Mouse (Mus musculus) layer of hippocampus, adult 11-12 months (tissue): ENCODE data around the gene Vmn1r23.
"Not testable (repeated sequence)": the region's sequence is repeated elsewhere in the genome, so short reads cannot be mapped to it uniquely, and the experiment has no call there.

Experiments
- DNase-seq: peaks from one replicate; pipeline ENCODE4 v3.0.0; 2022; ENCODE audit warnings: low spot score

The Vmn1r23 gene

DNA sequence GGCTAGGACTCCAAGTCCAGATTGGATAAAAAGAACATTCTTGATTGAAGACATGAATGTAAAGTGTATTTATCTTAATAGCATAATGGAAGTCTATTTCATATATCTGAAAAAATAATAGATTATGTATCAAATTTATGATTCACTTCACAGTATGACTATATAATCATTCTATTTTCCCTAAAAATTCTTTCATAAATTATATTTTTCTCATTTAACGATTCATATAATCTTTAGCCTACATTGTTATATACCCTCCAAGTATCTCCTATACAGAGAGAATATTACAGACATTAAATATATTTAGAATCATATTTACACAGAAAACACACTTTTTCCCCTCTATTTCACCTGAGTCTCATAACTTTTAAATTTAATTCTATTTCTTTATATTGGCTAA, at the start of gene Vmn1r23:
Gene Vmn1r23, minus strand, starts transcription at position 101 of the 400 bp plus-strand sequence.
- DNase-seq = no peak

GRCm38 (mm10) chr6:57961403-57961802, 34.8 kb upstream of the Vmn1r23 start, which contains the start of gene Vmn1r24:
Gene Vmn1r24 (minus strand): TSS chr6:57961503.
- DNase-seq = not testable (repeated sequence)

DNA sequence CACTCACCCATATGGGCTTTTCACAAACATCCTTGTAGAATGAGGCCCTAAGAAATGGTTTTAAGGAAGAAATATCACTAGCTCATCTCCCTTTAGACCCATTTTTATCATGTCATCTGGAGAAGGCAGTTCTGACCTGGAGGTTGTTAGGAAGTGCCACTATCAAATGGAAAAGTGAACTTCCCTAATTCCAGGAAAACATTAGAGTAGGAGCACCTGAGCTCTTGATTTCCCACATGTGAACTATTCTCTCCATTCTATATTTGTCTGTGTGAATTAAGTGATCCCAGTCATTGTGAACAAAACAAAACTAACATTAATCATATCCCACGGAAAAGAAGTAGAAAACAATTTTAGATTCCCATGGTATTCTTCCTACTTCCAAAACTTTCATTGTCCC, 18.7 kb downstream of the Vmn1r23 start, which contains the start of gene Vmn1r22:
Gene Vmn1r22, minus strand, starts transcription at position 101 of the 400 bp plus-strand sequence.
- no peak for DNase-seq
